Mouse (Mus musculus) hindbrain, embryonic 14.5 days (tissue): ENCODE results near the gene Pygm. TPM values are rescaled to one million over a fixed set of nuclear protein-coding genes. Genes with fewer than 3 reads are reported as not detected.
A peak's percentile ranks its signal among the peaks of the same experiment; 100 is the strongest.

Source experiments
- ATAC-seq: fragments of 200-750 bp; cut with Nextera tagmentation; 2 replicates; pipeline ENCODE4 v1.8.0; 2017; ENCODE audit warnings: moderate number of reproducible peaks, mild to moderate bottlenecking, moderate TSS enrichment, moderate library complexity; ENCODE audit not compliant: low FRiP score
- DNase-seq: peaks from one replicate; pipeline ENCODE4 v3.0.0-alpha.2; 2015; ENCODE audit warnings: low spot score
- H3K27ac ChIP-seq: fragments of 300-500 bp; sonication (generic); 2 replicates; pipeline ENCODE4 v1.5.1; 2014; ENCODE audit warnings: mild to moderate bottlenecking, moderate library complexity
- H3K27me3 ChIP-seq: fragments of 300-500 bp; sonication (generic); 2 replicates; pipeline ENCODE4 v1.6.1; 2014; ENCODE audit warnings: mild to moderate bottlenecking, low read length, mixed read lengths; ENCODE audit not compliant: control insufficient read depth, insufficient read depth
- H3K36me3 ChIP-seq: fragments of 300-500 bp; sonication (generic); replicated peaks from 2 replicates; pipeline ENCODE4 v1.6.1; 2014; ENCODE audit not compliant: control insufficient read depth, insufficient read depth
- H3K4me1 ChIP-seq: fragments of 300-500 bp; sonication (generic); replicated peaks from 2 replicates; pipeline ENCODE4 v1.6.1; 2014; ENCODE audit warnings: antibody characterized with exemption, low read length, mixed read lengths; ENCODE audit not compliant: control insufficient read depth, insufficient read depth
- H3K4me2 ChIP-seq: fragments of 300-500 bp; sonication (generic); replicated peaks from 2 replicates; pipeline ENCODE4 v1.6.1; 2014; ENCODE audit warnings: mild to moderate bottlenecking, moderate library complexity
- H3K4me3 ChIP-seq: fragments of 300-500 bp; sonication (generic); replicated peaks from 2 replicates; pipeline ENCODE4 v1.5.1; 2014; ENCODE audit warnings: mild to moderate bottlenecking, low read length
- H3K9ac ChIP-seq: fragments of 300-500 bp; sonication (generic); 2 replicates; pipeline ENCODE4 v1.6.1; 2014
- H3K9me3 ChIP-seq: fragments of 300-500 bp; sonication (generic); 2 replicates; pipeline ENCODE4 v1.6.1; 2016; ENCODE audit warnings: low read length; ENCODE audit not compliant: control insufficient read depth
- WGBS: fragments of 180-500 bp; shearing (Covaris S2); extraction: QIAGEN DNeasy Blood & Tissue Kit; methylation state at CpG from one replicate; pipeline ENCODE4 v1.1.7; 2014; 5-methylcytosine and 5-hydroxymethylcytosine counted together
- polyA plus RNA-seq: library from polyadenylated mRNA; unstranded; fragments of >200 nt; fragmentation: Nextera tagmentation; extraction: Ambion mirVana; gene quantifications from 2 replicates; pipeline ENCODE4 v1.2.1, GENCODE M21; 2014

Pygm gene
- polyA plus RNA-seq, 1 experiment from 2014 or later = 6.8 TPM

- 2% methylated on average over 2 of the region's 2 CpGs for WGBS
- peaks cover 54% of the 10 kb centered on the region for H3K36me3 ChIP-seq
- DNase-seq = no peak
- H3K4me1 ChIP-seq = peaks cover 19% of the 10 kb centered on the region
- no peak for ATAC-seq
- H3K9me3 ChIP-seq = no peaks in the 10 kb centered on the region
- no peak overlapping the region for H3K27ac ChIP-seq
- H3K4me2 ChIP-seq = peak overlapping the region; percentile 83
- no peaks in the 10 kb centered on the region for H3K27me3 ChIP-seq
- H3K9ac ChIP-seq = peak overlapping the region; percentile 95
- H3K4me3 ChIP-seq = peak overlapping the region; percentile 94
Observed at GRCm38 (mm10) chr19:6364842-6365241, 19.4 kb upstream of the Pygm start.

GRCm38 (mm10) chr19:6370175-6370574, 14.0 kb upstream of the Pygm start:
- no peaks in the 10 kb centered on the region for H3K27me3 ChIP-seq
- H3K9ac ChIP-seq = no peak overlapping the region
- no peak overlapping the region for H3K27ac ChIP-seq
- no peaks in the 10 kb centered on the region for H3K9me3 ChIP-seq
- DNase-seq = no peak
- H3K4me1 ChIP-seq = peaks cover 6% of the 10 kb centered on the region
- no peak for ATAC-seq
- H3K4me2 ChIP-seq = no peak overlapping the region
- H3K4me3 ChIP-seq = no peak overlapping the region
- WGBS = 94% methylated on average over 2 of the region's 2 CpGs
- H3K36me3 ChIP-seq = peaks cover 99% of the 10 kb centered on the region

GRCm38 (mm10) chr19:6372433-6372832, 11.8 kb upstream of the Pygm start:
- Histone ChIP-seq H3K36me3 (peaks cover 100% of the 10 kb centered on the region), H3K9me3 (no peaks in the 10 kb centered on the region), H3K4me1 (no peaks in the 10 kb centered on the region; the same call in 1 of the 2 replicates), H3K4me3 (no peak overlapping the region), H3K27ac (no peak overlapping the region), H3K4me2 (no peak overlapping the region), H3K9ac (no peak overlapping the region), H3K27me3 (no peaks in the 10 kb centered on the region)
- DNase-seq (no peak), ATAC-seq (no peak)
- 93% methylated on average over 3 of the region's 3 CpGs for WGBS

- no peaks in the 10 kb centered on the region; the same call in 1 of the 2 replicates for H3K4me1 ChIP-seq
- no peak overlapping the region for H3K27ac ChIP-seq
- no peak overlapping the region for H3K4me2 ChIP-seq
- H3K27me3 ChIP-seq = no peaks in the 10 kb centered on the region
- WGBS = 68% methylated on average over 12 of the region's 12 CpGs
- ATAC-seq (peak; percentile 25; the same call in 1 of the 2 replicates), DNase-seq (peak; percentile 77)
- H3K9me3 ChIP-seq = no peaks in the 10 kb centered on the region
- no peak overlapping the region for H3K4me3 ChIP-seq
- H3K9ac ChIP-seq = no peak overlapping the region
- peaks cover 100% of the 10 kb centered on the region for H3K36me3 ChIP-seq
Observed at GRCm38 (mm10) chr19:6373539-6374400, 10.4 kb upstream of the Pygm start.

- no peak overlapping the region for H3K27ac ChIP-seq
- H3K4me2 ChIP-seq = no peak overlapping the region
- no peak overlapping the region for H3K9ac ChIP-seq
- H3K4me1 ChIP-seq = no peaks in the 10 kb centered on the region; the same call in 1 of the 2 replicates
- 95% methylated on average over 10 of the region's 10 CpGs for WGBS
- no peak overlapping the region for H3K4me3 ChIP-seq
- H3K9me3 ChIP-seq = no peaks in the 10 kb centered on the region
- peaks cover 94% of the 10 kb centered on the region for H3K36me3 ChIP-seq
- no peaks in the 10 kb centered on the region for H3K27me3 ChIP-seq
- DNase-seq (no peak), ATAC-seq (no peak)
Observed at GRCm38 (mm10) chr19:6374571-6374970, 9.6 kb upstream of the Pygm start.

GRCm38 (mm10) chr19:6375423-6376254, 8.6 kb upstream of the Pygm start:
- peak; percentile 24; the same call in 1 of the 2 replicates for ATAC-seq
- no peaks in the 10 kb centered on the region for H3K9me3 ChIP-seq
- DNase-seq = no peak

GRCm38 (mm10) chr19:6376255-6376564, 8.0 kb upstream of the Pygm start:
- ATAC-seq (no peak), DNase-seq (no peak)
- 70% methylated on average over 14 of the region's 14 CpGs for WGBS
- Histone ChIP-seq H3K36me3 (peaks cover 84% of the 10 kb centered on the region), H3K4me1 (no peaks in the 10 kb centered on the region; the same call in 1 of the 2 replicates), H3K9me3 (no peaks in the 10 kb centered on the region), H3K4me3 (no peak overlapping the region), H3K27me3 (no peaks in the 10 kb centered on the region), H3K9ac (no peak overlapping the region), H3K27ac (no peak overlapping the region), H3K4me2 (no peak overlapping the region)

More at GRCm38 (mm10) chr19:6375423-6376254, 8.6 kb upstream of the Pygm start:
- H3K4me1 ChIP-seq = no peaks in the 10 kb centered on the region; the same call in 1 of the 2 replicates
- no peaks in the 10 kb centered on the region for H3K27me3 ChIP-seq
- no peak overlapping the region for H3K27ac ChIP-seq
- H3K36me3 ChIP-seq = peaks cover 88% of the 10 kb centered on the region
- H3K4me3 ChIP-seq = no peak overlapping the region
- H3K4me2 ChIP-seq = no peak overlapping the region
- WGBS = 84% methylated on average over 42 of the region's 42 CpGs
- H3K9ac ChIP-seq = no peak overlapping the region

GRCm38 (mm10) chr19:6376643-6377042, 7.6 kb upstream of the Pygm start:
- Histone ChIP-seq H3K9me3 (no peaks in the 10 kb centered on the region), H3K4me3 (no peak overlapping the region), H3K27ac (no peak overlapping the region), H3K9ac (no peak overlapping the region), H3K4me2 (no peak overlapping the region), H3K36me3 (peaks cover 80% of the 10 kb centered on the region), H3K27me3 (no peaks in the 10 kb centered on the region), H3K4me1 (no peaks in the 10 kb centered on the region; the same call in 1 of the 2 replicates)
- DNase-seq (no peak), ATAC-seq (no peak)
- 87% methylated on average over 2 of the region's 2 CpGs for WGBS
